Mouse (Mus musculus) brain, adult 2 months (tissue): Measurements from ENCODE around the gene Fam228b.
A peak's percentile ranks its signal among the peaks of the same experiment; 100 is the strongest.
"Not testable (repeated sequence)": the region's sequence is repeated elsewhere in the genome, so short reads cannot be mapped to it uniquely, and the experiment has no call there.

Experiments
- DNase-seq: peaks from one replicate; pipeline ENCODE4 v3.0.0; 2011; ENCODE audit warnings: low read depth, low spot score

Gene Fam228b

DNA sequence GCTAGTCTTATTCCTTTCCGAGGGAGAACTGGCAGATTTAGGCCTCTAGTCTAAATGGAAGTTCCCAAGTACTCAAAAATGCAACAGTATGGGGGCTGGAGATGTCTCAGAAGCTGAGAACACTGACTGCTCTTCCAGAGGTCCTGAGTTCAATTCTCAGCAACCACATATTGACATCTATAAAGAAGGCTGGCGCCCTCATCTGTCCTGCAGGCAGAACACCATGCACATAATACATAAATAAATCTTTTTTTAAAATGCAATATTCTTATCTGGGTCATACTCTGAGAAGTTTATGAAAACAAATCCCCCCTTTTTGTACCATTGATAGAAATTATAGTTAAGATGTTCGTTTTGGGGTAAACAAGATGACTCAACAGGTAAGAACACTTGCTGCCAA is 26.9 kb downstream of the Fam228b start:
- no peak for DNase-seq

DNA sequence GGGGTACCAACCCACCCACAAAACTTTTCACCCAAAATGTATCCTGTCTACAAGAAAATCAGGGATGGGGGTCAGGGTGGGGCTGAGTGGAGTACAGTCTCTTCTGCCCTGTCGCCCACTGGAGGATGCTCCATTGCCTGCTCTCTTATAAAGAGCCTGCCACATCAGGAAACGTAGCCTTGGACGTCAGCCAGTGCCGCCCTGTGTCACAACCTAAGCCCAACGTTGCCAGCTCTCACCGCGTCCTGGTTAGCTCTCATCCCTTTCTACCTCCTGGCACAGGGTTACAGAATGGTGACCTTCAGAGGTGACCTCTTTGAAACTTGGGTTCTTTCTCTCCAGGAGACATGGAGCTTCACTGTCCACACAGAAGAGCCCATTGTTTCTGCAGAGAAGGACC is 28.2 kb downstream of the Fam228b start:
- DNase-seq, result no peak

GRCm38 (mm10) chr12:4738031-4738576 is 31.0 kb downstream of the Fam228b start, which contains the start of gene Fam228a:
Gene Fam228a (minus strand): TSS chr12:4738430.
- no peak for DNase-seq

- no peak for DNase-seq
Observed at GRCm38 (mm10) chr12:4732332-4732731, 36.7 kb downstream of the Fam228b start.

GRCm38 (mm10) chr12:4731629-4732028 is 37.4 kb downstream of the Fam228b start:
- no peak for DNase-seq

GRCm38 (mm10) chr12:4729165-4729564 is 39.9 kb downstream of the Fam228b start:
- no peak for DNase-seq

GRCm38 (mm10) chr12:4719762-4720754 is 49.0 kb downstream of the Fam228b start:
- no peak for DNase-seq

- DNase-seq, result no peak
Observed at GRCm38 (mm10) chr12:4719066-4719761, 49.9 kb downstream of the Fam228b start.

GRCm38 (mm10) chr12:4717417-4717816 is 51.6 kb downstream of the Fam228b start:
- DNase-seq, result peak; percentile 37

GRCm38 (mm10) chr12:4715606-4716005 is 53.5 kb downstream of the Fam228b start:
- DNase-seq, result no peak

DNA sequence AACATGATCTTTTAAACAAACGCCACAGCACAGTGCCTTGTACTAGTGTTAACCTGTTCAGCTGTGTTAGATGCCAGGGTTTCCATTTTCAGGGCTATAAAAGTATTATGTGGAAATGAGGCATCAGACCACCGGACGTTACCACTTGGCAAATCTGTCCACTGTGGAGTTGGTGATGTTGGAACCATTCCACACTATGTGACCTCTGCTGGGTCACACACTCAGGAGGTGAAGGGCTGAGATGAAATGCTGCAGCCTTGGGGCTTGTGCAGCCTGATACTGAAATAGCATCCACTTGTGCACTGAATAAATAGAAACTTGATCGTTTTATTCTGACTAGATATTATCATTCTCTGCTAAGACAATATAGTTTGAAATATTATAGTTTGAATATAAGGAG is 55.7 kb downstream of the Fam228b start:
- DNase-seq, result no peak

DNA sequence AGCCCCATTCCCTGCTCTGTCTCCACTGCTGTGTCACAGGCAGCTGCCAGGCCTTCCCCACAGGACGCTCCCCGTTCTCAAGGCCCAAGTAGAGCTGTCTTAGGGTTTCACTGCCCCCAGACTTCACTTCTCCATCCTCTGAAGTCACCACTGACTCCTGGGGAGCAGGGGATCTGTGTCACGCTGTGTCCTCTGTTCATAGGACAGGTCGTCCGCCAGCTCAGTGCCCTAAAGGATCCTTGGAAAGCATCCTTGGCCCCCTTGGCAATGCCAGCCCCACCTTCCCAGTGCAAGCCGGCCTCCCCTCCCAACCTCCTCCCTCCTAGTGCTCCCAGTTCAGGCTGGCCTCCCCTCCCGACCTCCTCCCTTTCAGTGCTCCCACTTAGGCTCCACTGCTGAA is 59.1 kb downstream of the Fam228b start:
- no peak for DNase-seq

DNA sequence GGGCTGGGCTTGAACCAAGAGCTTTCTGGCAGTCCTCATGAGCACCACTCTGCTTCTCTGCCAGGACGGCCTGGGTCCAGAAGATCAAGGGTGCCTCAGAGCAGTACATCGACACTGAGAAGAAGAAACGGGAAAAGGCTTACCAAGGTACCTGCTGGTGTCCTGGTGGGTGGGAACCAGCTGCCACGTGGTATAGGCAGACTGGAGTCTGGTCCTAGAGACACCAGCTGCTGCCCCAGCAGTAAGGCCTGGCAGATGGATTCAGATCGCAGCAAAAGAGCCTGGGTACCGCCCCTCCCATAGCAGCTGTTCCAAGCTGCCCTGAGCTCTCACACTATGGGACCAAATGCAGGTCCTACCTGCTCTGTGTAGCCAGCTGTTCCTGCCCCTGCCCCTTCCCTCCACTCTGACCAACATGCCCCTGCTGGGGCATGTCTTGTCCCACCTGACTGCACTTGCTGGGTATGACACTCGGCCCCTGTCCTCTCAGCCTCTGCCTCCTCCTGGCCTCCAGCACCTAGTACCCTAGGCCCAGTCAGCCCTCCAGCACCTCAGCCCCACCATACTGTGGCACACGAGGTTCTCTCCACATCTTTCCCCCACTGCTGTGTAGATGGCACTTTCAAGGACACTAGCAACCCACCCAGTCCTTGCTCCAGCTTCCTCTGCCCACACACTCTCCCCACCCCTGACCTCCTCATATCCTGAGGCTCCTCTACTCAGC is 60.0 kb downstream of the Fam228b start:
- DNase-seq, result peak; percentile 37

DNA sequence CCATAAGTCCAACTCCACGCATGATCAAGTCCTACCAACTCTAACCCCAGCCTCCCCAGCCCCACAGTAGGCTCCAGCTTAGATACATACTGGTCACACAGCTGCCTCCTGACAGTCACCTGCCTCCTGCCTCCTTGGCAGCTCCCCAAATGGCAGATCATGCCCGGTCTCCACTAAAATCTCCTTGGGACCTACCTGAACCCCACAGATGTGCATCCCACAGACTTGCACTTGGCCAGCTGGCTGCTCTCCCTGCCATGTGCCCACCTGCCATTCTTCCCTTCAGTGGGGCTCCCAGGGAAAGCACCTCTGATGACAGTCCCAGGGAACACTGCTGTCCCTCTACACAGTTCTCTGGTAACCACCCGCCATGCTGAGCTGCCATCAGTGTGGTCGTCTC is 60.8 kb downstream of the Fam228b start:
- DNase-seq, result no peak

DNA sequence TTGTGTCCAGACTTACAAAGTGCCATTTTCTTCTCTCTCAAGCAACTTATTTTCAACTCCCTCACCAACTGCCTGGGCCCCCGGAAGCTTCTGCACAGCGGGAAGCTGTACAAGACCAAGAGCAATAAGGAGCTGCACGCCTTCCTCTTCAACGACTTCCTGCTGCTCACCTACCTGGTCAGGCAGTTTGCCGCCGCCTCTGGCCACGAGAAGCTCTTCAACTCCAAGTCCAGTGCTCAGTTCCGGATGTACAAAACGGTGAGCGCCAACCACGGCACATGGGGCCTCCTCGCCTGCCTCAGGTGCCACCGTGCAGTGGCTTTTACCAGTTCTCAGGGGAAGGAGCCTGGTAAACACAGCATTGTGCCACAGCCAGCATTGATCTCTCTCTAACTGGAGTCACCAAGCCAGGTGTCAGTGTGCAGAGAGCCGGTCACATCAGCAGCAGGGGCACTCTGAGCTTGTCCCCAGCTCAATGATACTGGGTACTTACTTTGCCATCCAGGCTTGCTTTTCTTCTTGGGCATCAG is 61.5 kb downstream of the Fam228b start:
- no peak for DNase-seq

DNA sequence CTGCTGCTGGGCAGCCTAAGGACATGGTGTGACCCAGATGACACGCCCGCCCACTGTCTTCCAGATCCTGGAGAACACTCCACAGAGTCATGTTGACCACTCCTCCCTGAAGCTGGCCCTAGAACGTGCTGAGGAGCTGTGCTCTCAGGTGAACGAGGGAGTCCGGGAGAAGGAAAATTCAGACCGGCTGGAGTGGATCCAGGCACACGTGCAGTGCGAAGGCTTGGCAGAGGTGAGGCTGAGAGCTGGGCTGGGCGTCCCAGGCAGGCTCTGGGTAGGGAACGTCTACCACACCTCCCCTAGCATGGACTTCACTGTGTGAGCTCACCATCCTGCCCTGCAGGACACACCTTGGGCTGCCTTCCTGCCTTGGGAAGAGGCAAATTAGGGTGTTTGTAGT is 62.2 kb downstream of the Fam228b start:
- no peak for DNase-seq

DNA sequence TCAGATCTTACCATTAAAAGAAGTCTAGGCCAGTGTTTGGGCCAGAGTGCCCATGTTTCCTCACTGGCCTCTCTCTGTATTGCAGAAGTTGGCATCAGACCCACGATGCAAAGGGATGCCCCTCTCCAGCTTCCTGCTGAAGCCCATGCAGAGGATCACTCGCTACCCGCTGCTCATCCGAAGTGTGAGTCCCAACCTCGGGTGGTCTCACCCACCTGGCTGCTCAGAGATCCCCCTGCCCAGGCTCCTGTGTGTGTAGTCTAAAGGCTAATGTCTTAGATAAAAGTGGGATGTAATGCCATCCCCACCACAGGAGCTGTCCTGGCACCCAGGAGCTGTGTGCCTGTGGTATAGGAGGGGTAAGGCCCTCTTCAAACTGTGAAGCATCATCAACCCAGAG is 62.9 kb downstream of the Fam228b start:
- no peak for DNase-seq

DNA sequence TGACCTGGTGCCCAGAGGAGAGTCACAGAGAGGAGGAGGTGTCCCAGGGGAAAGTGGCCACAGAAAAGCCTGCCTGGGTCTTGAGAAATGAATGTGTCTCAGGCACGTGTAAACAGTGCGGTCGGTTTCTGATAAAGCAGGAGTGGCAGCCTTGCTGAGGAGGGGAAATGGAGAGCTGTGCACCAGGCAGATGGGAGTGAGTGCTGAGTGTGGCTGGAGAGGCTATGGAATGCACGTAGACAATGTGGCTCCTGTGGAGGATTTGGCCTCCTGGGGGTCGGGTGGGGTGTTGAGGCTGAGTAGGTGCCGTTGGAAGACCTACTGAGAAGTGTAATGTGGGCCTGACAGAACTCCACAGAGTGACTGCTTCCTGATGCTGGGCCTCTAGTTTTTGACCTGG is 63.4 kb downstream of the Fam228b start:
- DNase-seq, result not testable (repeated sequence)

DNA sequence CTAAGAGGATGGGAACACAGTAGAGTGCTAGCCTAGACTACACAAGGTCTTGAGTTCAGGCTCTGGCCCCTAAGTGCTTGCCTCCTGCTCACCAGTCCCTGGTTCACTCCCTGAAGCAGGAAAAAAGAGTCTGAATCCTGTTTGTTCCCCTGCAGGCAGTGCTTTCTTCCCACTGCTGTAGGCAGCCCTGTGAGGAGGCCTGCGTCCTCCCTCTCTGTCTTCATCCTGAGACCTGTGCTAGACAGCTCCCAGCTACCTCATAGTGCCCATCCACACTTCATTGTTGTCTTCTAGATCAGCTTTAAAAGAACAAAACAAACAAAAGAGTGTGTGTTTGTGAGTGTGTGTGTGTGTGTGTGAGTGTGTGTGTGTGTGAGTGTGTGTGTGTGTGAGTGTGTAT is 74.5 kb downstream of the Fam228b start:
- DNase-seq, result no peak

- DNase-seq, result peak; percentile 80
Observed at GRCm38 (mm10) chr12:4691193-4691592, 77.9 kb downstream of the Fam228b start.
